Mouse (Mus musculus) urinary bladder, postnatal 0 days (tissue): Measurements from ENCODE around the gene Mki67. TPM values are rescaled to one million over a fixed set of nuclear protein-coding genes. Genes with fewer than 3 reads are reported as not detected.

Experiments
- polyA plus RNA-seq: library from polyadenylated mRNA; unstranded; fragments of >200 nt; fragmentation: Nextera tagmentation; extraction: Ambion mirVana; gene quantifications from 2 replicates; pipeline ENCODE4 v1.2.1, GENCODE M21; 2015

The Mki67 gene
- 7.3 and 9.5 TPM in 2 replicates for polyA plus RNA-seq

GRCm38 (mm10) chr7:135715642-135716444, at the start of gene Mki67:
Mki67 (minus strand) TSS chr7:135716361.

Other genes with a start within 250 kb of the Mki67 start
- not detected in 2 replicates for gene Clrn3, start 187.7 kb downstream of the Mki67 start, polyA plus RNA-seq
- gene Ptpre, start 178.9 kb downstream of the Mki67 start, polyA plus RNA-seq: 2.3 and 2.8 TPM in 2 replicates